Mouse (Mus musculus): ENCODE measurements around the gene Lamtor2.

Lamtor2 gene

DNA sequence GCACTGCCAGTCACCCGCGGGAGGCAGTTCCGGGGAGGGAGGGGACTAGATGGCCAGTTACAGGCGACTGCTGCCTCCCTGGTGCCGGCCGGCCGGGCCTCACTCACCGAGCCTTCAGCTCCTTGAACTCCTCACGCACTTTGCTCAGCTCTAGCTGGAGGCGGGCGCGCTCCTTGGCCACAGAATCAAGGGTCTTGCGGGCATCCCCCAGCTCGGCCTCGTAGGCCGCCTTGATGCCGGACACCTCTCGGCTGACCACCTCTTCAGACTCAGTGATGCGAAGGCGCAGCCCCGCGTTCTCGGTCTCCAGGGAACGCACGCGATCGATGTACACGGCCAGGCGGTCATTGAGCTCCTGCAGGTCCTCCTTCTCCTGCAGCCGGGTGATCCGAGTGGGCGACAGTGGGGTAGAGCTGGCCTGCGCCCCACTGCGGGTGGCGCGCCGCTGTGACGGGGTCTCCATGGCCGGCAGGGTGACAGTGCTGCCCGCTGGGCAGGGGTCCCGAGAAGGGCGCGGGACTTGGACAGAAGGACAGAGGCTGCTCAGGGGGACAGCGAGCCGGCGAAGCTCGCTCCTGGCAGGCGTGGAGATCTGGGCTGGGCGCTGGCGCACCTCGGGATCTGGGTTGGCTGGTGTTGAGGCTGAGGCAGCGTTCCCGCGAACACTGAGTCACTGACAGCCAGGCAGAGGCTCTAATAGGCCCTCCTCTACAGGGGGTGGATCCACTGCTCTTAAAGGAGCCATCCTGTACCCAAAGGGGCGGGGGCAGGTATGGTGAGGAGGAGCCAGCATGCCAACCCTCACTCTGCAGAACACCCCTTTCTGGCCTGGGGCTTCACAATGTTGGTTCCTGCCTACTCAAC lies 50.0 kb downstream of the Lamtor2 start:
- peak; percentile 93 for DNase-seq

DNA sequence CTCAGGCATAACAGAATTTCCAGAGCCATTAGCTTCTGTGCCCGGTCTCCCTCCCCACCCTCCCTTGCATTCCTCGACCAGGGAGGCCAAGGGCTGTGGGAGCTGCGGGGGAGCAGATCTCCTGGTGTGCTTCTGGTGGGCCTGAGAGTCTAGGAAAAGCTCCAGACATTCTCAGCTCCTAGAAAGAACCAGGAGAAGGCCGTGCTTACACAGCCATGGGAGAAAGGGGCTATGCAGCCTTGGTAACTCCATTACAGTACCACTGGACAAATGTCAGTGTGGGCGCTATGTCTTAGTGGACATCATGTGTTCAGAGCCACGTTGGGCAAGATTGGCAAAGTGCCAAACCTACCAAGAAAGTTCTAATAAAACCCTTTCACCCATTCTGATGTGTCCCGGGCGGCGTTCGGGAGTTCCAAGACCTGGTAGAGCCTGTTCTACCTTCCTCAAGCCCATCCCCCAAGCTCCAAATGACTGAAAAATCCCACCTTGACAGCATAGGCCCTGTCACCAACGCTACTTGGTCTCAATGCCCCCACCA lies 50.8 kb downstream of the Lamtor2 start:
- DNase-seq: peak; percentile 59

DNA sequence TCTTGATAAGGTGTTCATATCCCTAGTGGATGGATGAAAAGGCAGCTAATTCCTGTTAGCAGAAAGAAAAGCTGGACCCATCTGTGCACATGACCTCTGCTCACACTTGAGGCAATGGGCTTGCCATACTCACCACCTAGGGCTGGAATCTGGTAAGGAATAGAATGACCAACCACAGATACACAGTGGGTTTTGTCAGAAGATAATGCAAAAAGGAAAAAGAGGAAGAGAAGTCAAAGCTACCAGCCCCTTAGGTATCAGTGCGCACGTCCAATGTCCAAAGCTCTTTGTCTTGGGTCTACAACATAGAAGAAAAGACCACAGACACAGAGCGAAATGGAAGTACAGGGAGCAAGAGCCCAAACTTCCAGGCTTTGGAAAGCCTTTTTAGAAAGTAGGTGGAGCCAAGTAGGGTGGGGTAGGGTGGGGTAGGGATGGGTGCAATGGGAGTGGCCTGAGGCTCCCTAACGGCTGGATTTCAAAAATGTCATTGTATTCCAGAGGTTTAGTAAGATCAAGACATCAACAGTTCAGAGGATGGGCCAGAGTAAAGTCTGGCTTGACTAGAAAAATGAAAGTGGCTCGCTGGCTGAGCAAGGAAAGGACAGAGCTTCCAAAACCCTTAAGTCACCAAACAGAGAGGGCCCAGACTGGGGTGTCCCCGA lies 51.4 kb downstream of the Lamtor2 start:
- no peak for DNase-seq

DNA sequence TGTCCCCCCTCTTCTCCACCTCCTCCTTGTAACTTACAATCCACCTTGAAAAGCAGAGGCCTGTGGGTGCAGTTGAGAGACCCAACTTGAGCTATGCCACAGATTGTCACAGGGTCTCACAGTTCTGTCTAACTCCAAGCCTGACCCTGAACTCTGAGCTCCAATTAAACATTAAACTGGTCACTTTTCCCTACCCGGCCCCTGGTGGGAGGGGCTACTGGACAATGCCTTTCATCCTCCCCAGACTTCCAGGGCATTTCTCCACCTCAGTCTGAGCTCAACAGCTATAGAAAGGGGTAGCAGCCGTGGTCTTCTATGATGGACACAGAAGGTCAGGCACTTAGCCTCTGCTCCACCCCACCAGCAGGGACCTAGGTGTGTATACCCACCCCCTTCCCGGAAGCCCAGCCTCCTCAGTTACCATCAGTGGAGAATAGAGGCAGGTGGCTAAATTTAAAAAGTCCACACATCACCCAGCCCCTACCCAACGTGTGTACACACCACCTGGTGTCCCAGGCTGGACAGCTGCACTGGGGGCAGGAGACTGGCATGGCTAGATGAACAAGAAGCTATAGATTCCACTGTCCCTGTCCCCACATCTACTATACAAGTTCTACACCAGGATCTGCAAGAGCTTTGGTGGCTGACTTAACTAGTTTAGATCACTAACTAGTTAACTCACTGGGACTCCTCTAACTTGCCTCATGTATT lies 52.1 kb downstream of the Lamtor2 start:
- peak; percentile 74 for DNase-seq

DNA sequence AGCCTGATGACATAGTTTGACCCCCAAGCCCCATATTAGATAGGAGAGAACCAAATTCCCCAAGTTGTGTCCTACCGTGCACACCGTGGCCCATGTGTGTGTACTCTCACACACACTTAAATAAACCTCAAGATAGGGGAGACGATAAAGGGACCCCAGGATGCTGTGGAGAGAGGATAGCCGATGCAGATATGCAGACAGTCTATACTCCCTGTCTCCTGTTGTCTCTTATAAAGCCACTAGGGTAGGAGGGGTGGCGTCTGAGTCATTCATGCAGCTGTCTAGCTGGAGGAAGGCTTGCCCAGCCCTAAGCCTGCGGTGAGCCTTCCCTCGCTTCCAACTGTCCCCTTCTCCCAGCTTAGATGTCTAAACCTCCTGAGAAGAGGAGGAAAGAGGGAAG lies 52.8 kb downstream of the Lamtor2 start:
- no peak for DNase-seq
